Mouse (Mus musculus) liver, embryonic 14 days (tissue): ENCODE results near the gene Rpl28. TPM values are rescaled to one million over a fixed set of nuclear protein-coding genes. Genes with fewer than 3 reads are reported as not detected.

Experiments used
- polyA plus RNA-seq: library from polyadenylated mRNA; depleted of rRNA; stranded (reverse); fragments of >200 nt; gene quantifications from 2 replicates; pipeline ENCODE4 v1.2.3, GENCODE M21; 2012; rRNA removed

Rpl28 gene
- 272 and 305 TPM in 2 replicates for polyA plus RNA-seq

DNA sequence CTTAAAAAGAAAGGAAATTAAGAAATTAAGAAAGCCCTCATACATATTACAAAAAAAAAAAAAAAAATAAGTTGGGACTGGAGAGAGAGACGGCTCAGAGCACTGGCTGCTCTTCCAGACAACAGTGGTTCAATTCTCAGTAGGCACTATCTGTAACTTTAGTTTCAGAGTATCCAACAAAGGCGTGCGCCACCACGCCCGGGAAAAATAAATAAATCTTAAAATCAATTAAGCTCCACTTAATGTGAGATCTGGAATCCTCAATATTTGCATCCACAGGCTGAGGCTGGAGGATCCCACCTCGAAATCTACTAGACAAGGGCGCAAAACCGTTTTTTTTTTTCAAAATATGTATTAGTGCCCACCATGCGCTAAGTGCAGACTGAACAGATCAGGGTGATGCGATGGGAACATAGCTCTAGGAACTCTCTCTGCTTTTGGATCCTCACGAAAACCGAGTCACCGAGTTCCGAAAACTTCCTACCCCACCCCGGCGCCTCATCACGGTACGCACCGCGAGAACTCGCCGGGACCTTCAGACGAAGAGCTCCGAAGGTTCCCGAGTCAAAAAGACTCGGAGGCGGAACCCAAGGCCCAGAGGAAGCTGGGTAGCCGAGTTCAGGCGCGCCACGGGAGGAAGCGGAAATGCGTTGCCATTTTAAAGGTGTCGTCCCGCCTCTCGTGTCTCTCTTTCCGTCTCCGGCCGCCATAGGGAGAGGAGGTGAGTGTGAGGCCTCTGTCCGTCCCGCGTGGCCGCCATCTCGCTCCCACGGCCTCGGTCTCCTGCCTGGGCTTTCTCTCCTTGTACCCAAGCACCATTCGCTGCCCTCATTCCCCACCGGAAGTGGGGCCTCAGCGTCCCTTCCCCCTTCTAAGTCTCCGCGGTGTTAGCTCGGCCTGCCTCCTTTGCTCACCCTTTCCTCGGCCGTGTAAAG, at the start of gene Rpl28:
Gene Rpl28 (plus strand): TSS at position 597 of the 935 bp plus-strand sequence.

DNA sequence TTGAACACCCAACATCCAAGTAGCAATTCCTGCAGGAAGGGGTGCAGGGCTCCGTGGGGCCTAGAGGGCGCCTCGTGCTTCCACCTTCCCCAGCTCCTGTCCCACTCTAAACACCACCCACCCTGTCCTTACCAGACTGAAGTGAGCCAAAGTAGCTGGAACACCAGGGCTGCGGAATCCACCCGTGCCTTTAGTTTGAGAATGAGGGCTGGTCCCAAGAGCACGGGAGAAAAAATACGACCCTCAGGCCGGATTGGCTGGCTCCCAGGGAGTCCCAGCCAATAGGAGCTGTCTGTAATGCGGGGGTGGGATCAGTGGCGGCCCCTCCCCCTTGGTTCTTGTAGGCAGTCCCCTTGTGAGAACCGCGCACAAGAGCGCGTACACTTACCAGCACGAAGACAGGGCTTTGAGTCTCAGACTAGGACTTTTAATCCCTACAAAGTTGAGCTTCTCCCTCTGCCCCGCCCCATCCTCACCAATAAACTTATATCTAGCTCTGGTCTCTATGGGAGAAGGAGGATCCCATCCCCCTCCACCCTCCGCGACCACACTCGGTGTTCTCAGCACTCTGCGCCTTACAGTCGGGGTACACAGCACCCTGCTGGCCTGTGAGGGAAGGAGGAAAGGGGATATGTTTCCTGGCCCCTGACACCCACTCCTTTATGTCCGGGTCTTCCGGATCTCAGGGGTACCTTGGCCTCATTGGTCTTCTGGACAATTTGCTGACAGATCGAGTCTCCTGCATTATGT, 39.7 kb upstream of the Rpl28 start, which contains the start of gene Cox6b2:
Gene Cox6b2 (minus strand): TSS at position 274 of the 750 bp plus-strand sequence.

DNA sequence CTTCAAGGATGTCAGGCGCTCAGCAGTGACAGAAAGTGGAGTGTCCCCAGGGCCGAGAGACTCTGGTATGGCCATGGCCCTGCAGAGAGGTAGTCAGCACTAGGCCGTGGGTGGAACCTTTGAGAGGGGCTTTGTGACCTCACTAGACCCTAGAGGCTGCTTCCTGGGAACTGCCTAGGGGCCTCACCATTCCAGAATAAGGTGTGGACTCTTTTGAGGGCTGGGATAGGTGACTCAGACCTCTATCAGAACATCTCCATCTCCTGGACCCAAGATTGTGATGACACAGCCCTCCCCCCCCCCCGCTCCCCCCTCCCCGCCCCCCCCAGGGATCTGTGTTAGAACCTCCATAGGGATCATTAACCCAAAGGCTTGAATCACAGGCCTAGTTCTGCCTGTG, 21.5 kb upstream of the Rpl28 start, which contains the start of gene Fam71e2:
Gene Fam71e2 (minus strand): TSS at position 101 of the 400 bp plus-strand sequence.

DNA sequence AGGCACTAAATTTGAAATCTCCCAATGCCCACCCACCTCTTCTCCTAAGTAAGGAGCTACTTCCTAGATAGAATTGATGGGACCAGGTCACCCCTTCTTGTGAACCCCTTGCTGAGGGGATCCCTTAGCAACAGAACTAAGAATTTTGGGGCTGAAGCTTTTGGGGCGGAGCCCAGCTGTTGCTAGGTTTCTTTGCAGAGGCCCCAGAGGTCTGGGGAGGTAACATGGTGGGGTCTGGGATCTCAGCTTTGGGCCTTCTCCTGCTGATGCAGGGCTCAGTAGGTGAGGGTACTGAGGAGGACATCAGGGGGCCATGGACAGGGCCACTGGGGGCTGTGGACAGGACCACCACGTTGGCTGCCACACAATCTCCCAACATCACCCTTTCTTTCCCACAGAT, 9.9 kb upstream of the Rpl28 start, which contains the start of the genes Il11 and Tmem190:
Gene Il11 (minus strand): TSS at position 101 of the 400 bp plus-strand sequence.
Gene Tmem190 (plus strand): TSS at position 179 of the 400 bp plus-strand sequence.

DNA sequence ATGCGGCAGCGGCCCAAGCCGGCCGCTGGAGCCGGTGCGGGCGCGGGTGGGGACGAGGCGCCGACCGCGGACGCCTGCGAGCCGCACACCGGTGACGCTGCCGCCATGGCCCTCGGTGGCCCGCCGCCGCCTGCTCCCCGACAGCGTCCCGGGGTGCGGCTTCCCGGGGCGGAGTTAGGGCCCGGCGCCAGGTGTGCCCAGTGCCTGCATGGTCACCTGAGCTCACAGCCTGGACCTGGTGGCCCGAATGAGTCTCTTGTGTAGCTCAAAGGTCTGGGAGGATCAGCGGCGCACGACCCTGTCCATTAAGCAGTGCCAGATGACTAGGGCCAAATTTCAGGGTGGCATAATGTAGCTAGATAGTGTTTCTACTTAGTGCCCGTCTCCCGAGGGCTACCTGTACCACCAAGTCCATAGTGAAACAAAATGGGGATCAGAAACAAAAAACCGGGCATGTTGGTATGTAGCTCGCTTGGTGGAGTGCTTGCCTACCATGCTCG, 3.2 kb upstream of the Rpl28 start, which contains the start of gene Tmem238:
Gene Tmem238 (minus strand): TSS at position 221 of the 500 bp plus-strand sequence.

DNA sequence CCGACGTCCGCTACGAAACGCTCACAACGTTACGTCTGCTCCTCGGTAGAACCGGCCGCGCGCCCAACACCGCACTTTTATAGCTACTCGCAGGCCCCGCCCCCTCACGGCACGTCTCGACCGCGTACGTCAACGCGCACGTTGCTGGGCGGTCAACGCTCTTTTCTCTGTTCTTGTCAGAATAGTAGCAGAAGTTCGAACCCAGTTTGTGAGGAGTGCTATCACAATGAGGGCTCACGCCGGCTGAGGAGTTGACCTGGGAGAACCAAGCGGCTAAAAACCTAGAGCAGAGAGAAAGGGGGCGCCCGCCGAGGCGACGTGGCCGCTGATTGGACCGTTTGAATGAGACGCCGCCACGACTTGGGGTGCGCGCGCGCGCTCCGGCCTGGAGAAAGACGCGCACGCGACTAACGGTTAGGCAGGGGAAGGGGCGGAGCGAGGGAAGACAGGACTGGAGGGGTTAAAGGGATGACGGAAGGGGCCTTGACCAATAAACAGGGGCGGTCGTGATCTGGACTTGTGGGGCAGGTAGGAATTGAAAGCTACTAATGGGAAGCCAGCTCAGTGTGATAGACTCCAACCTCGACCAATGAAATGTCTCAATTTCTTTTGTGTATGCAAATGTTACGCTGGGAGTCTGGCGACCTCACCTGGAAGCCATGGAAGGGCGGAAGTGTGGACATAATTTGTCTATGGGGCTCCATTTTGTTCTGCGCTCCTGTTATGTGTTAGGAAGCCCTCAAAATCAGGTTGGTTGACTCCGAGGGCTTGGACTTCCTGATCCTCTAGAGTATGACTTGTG, 19.8 kb downstream of the Rpl28 start, which contains the start of gene Ube2s:
Gene Ube2s (minus strand): TSS at position 288 of the 802 bp plus-strand sequence.

DNA sequence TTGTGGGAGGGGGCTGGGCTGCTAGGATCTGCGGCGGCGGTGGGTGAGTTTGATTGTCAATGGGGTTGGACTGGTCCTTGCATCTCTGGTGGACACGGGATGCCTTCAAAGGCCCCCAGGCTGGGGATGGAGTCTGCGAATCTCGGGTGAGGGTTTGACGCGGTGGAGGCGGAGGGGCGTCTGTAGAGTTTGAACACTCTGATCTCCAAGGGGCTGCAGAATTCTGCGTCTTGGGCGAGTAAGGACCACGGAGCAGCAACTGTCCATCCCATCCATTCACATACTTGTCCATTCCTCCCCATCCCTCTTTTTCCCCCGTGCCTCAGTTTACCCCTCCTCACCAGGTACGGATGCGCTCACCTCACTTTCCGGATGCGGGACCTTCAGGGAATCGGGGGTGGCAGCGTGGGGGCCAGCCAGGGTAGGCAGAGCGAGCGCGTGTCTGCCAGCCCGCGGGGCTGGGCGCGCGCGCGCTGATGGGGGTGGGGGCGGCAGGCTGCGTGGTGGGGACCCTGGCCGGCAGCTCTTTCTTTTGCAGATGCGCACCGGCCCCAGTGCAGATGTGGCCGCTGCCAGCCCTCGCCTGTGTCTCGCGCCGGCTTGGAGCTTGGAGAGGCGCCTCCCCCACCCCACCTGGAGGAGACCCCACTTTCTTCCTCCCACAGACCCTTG, 51.7 kb downstream of the Rpl28 start, which contains the start of gene Shisa7:
Gene Shisa7 (minus strand): TSS at position 452 of the 672 bp plus-strand sequence.

Other genes with a start within 250 kb of the Rpl28 start
- gene Syt5, start 245.3 kb upstream of the Rpl28 start, polyA plus RNA-seq: 0.07 and 0.17 TPM in 2 replicates
- 0.01 TPM in 1 of 2 replicates, not detected in the other for gene Ptprh, start 188.8 kb upstream of the Rpl28 start, polyA plus RNA-seq
- gene Tmem86b, start 161.5 kb upstream of the Rpl28 start, polyA plus RNA-seq: 28.2 and 34.6 TPM in 2 replicates
- gene Ppp6r1, start 133.9 kb upstream of the Rpl28 start, polyA plus RNA-seq: 27.4 and 32.4 TPM in 2 replicates
- 27.9 and 31.5 TPM in 2 replicates for gene Hspbp1, start 107.8 kb upstream of the Rpl28 start, polyA plus RNA-seq
- 0.37 and 0.41 TPM in 2 replicates for gene Brsk1, start 102.3 kb upstream of the Rpl28 start, polyA plus RNA-seq
- 0.30 and 0.32 TPM in 2 replicates for gene Tmem150b, start 67.6 kb upstream of the Rpl28 start, polyA plus RNA-seq
- 68.0 and 81.2 TPM in 2 replicates for gene Kmt5c, start 52.8 kb upstream of the Rpl28 start, polyA plus RNA-seq
- 104 and 108 TPM in 2 replicates for gene Cox6b2, start 39.8 kb upstream of the Rpl28 start, polyA plus RNA-seq
- not detected in 2 replicates for gene Fam71e2, start 21.6 kb upstream of the Rpl28 start, polyA plus RNA-seq
- 0.02 TPM in 2 replicates for gene Il11, start 10.0 kb upstream of the Rpl28 start, polyA plus RNA-seq
- gene Tmem190, start 9.9 kb upstream of the Rpl28 start, polyA plus RNA-seq: not detected in 2 replicates
- 6.5 and 7.0 TPM in 2 replicates for gene Tmem238, start 3.2 kb upstream of the Rpl28 start, polyA plus RNA-seq
- 224 and 291 TPM in 2 replicates for gene Ube2s, start 19.7 kb downstream of the Rpl28 start, polyA plus RNA-seq
- 0.01 and 0.02 TPM in 2 replicates for gene Shisa7, start 51.8 kb downstream of the Rpl28 start, polyA plus RNA-seq
- gene Isoc2b, start 77.4 kb downstream of the Rpl28 start, polyA plus RNA-seq: 1.9 and 2.1 TPM in 2 replicates
- 5.9 and 6.6 TPM in 2 replicates for gene Isoc2a, start 84.3 kb downstream of the Rpl28 start, polyA plus RNA-seq
- gene Gm36210, start 113.6 kb downstream of the Rpl28 start, polyA plus RNA-seq: 0.07 and 0.08 TPM in 2 replicates
- 2.6 and 2.8 TPM in 2 replicates for gene Zfp628, start 122.3 kb downstream of the Rpl28 start, polyA plus RNA-seq
- 0.36 and 0.53 TPM in 2 replicates for gene Nat14, start 129.2 kb downstream of the Rpl28 start, polyA plus RNA-seq
- gene Ssc5d, start 132.9 kb downstream of the Rpl28 start, polyA plus RNA-seq: 0.08 and 0.35 TPM in 2 replicates
- gene Sbk2, start 171.5 kb downstream of the Rpl28 start, polyA plus RNA-seq: not detected in 2 replicates
- 0.02 TPM in 1 of 2 replicates, not detected in the other for gene Sbk3, start 178.3 kb downstream of the Rpl28 start, polyA plus RNA-seq
- 6.4 and 7.8 TPM in 2 replicates for gene Zfp579, start 203.3 kb downstream of the Rpl28 start, polyA plus RNA-seq
- 8.2 and 9.0 TPM in 2 replicates for gene Zfp524, start 221.5 kb downstream of the Rpl28 start, polyA plus RNA-seq
- 11.0 and 12.0 TPM in 2 replicates for gene Fiz1, start 221.8 kb downstream of the Rpl28 start, polyA plus RNA-seq
- 0.05 and 0.06 TPM in 2 replicates for gene Gm44973, start 222.6 kb downstream of the Rpl28 start, polyA plus RNA-seq
- 4.9 and 5.9 TPM in 2 replicates for gene Zfp865, start 227.5 kb downstream of the Rpl28 start, polyA plus RNA-seq
- gene Ccdc106, start 227.7 kb downstream of the Rpl28 start, polyA plus RNA-seq: 0.42 and 0.45 TPM in 2 replicates
- not detected in 2 replicates for gene 4632433K11Rik, start 241.2 kb downstream of the Rpl28 start, polyA plus RNA-seq
- gene Zfp784, start 245.6 kb downstream of the Rpl28 start, polyA plus RNA-seq: 0.83 and 1.1 TPM in 2 replicates